Mouse (Mus musculus): ENCODE results near the gene Slc37a3. TPM values are rescaled to one million over a fixed set of nuclear protein-coding genes. Genes with fewer than 3 reads are reported as not detected.
A peak's percentile ranks its signal among the peaks of the same experiment; 100 is the strongest.

The Slc37a3 gene
- total RNA-seq, 2 experiments from 2014 or later = 0.83 to 10.9 TPM

GRCm38 (mm10) chr6:39331998-39332700 is 45.3 kb downstream of the Slc37a3 start:
- no peak for ATAC-seq (replicated peaks; ENCODE audit: low FRiP score, poor library complexity, severe bottlenecking)

GRCm38 (mm10) chr6:39330981-39331380 is 46.5 kb downstream of the Slc37a3 start:
- no peak for ATAC-seq (replicated peaks; ENCODE audit: low FRiP score, poor library complexity, severe bottlenecking)

- no peak for ATAC-seq (replicated peaks; ENCODE audit: low FRiP score, poor library complexity, severe bottlenecking)
Measured at GRCm38 (mm10) chr6:39320286-39320685, 57.2 kb downstream of the Slc37a3 start.

- ATAC-seq (replicated peaks; ENCODE audit: low FRiP score, poor library complexity, severe bottlenecking) = no peak
Measured at GRCm38 (mm10) chr6:39319061-39319761, 58.3 kb downstream of the Slc37a3 start.

- no peak for ATAC-seq (replicated peaks; ENCODE audit: low FRiP score, poor library complexity, severe bottlenecking)
Measured at GRCm38 (mm10) chr6:39318631-39319010, 58.9 kb downstream of the Slc37a3 start.

- ATAC-seq (replicated peaks; ENCODE audit: low FRiP score, poor library complexity, severe bottlenecking) = no peak
Measured at GRCm38 (mm10) chr6:39317854-39318630, 59.4 kb downstream of the Slc37a3 start.

GRCm38 (mm10) chr6:39316089-39316488 is 61.4 kb downstream of the Slc37a3 start:
- no peak for ATAC-seq (replicated peaks; ENCODE audit: low FRiP score, poor library complexity, severe bottlenecking)

- ATAC-seq (replicated peaks; ENCODE audit: low FRiP score, poor library complexity, severe bottlenecking) = no peak
Measured at GRCm38 (mm10) chr6:39314461-39314860, 63.0 kb downstream of the Slc37a3 start.

- ATAC-seq (replicated peaks; ENCODE audit: low FRiP score, poor library complexity, severe bottlenecking) = no peak
Measured at GRCm38 (mm10) chr6:39311786-39312185, 65.7 kb downstream of the Slc37a3 start.

GRCm38 (mm10) chr6:39304371-39304874 is 73.1 kb downstream of the Slc37a3 start:
- ATAC-seq (replicated peaks; ENCODE audit: low FRiP score, poor library complexity, severe bottlenecking) = no peak

GRCm38 (mm10) chr6:39301484-39301883 is 76.0 kb downstream of the Slc37a3 start:
- ATAC-seq (replicated peaks; ENCODE audit: low FRiP score, poor library complexity, severe bottlenecking) = 0 out of 2 replicates have a peak, but pooled peaks have one; percentile 54

GRCm38 (mm10) chr6:39297079-39297478 is 80.4 kb downstream of the Slc37a3 start:
- no peak for ATAC-seq (replicated peaks; ENCODE audit: low FRiP score, poor library complexity, severe bottlenecking)

GRCm38 (mm10) chr6:39296474-39296873 is 81.0 kb downstream of the Slc37a3 start:
- no peak for ATAC-seq (replicated peaks; ENCODE audit: low FRiP score, poor library complexity, severe bottlenecking)

GRCm38 (mm10) chr6:39295727-39296411 is 81.6 kb downstream of the Slc37a3 start:
- ATAC-seq (replicated peaks; ENCODE audit: low FRiP score, poor library complexity, severe bottlenecking) = no peak

- ATAC-seq (replicated peaks; ENCODE audit: low FRiP score, poor library complexity, severe bottlenecking) = no peak
Measured at GRCm38 (mm10) chr6:39289721-39290120, 87.8 kb downstream of the Slc37a3 start.

GRCm38 (mm10) chr6:39287782-39288181 is 89.7 kb downstream of the Slc37a3 start:
- no peak for ATAC-seq (replicated peaks; ENCODE audit: low FRiP score, poor library complexity, severe bottlenecking)

- ATAC-seq (replicated peaks; ENCODE audit: low FRiP score, poor library complexity, severe bottlenecking) = no peak
Measured at GRCm38 (mm10) chr6:39286732-39287083, 90.8 kb downstream of the Slc37a3 start.

- no peak for ATAC-seq (replicated peaks; ENCODE audit: low FRiP score, poor library complexity, severe bottlenecking)
Measured at GRCm38 (mm10) chr6:39286053-39286731, 91.3 kb downstream of the Slc37a3 start.

- no peak for ATAC-seq (replicated peaks; ENCODE audit: low FRiP score, poor library complexity, severe bottlenecking)
Measured at GRCm38 (mm10) chr6:39284836-39285235, 92.6 kb downstream of the Slc37a3 start.

All from erythroid progenitor cell, adult 5-6 weeks (primary cell).